Mouse (Mus musculus): ENCODE data around the gene Rab38. TPM values are rescaled to one million over a fixed set of nuclear protein-coding genes. Genes with fewer than 3 reads are reported as not detected.

Rab38 gene
- polyA plus RNA-seq, 1 experiment from 2014 or later = 59.1 TPM

- no peaks in the 10 kb centered on the region for H3K27me3 ChIP-seq
- no peak overlapping the region for H3K27ac ChIP-seq
- H3K4me2 ChIP-seq = no peak overlapping the region
- no peaks in the 10 kb centered on the region for H3K9me3 ChIP-seq
- H3K4me3 ChIP-seq = no peak overlapping the region
- no peaks in the 10 kb centered on the region for H3K4me1 ChIP-seq
- ATAC-seq (ENCODE audit: insufficient number of reproducible peaks, low FRiP score, low TSS enrichment, low read depth) = no peak
- no peak overlapping the region for H3K9ac ChIP-seq
- H3K36me3 ChIP-seq = no peaks in the 10 kb centered on the region
These were observed 106.1 kb downstream of the Rab38 start for GRCm38 (mm10) chr7:88536127-88536531.

GRCm38 (mm10) chr7:88536743-88537142 is 106.7 kb downstream of the Rab38 start:
- 56% methylated on average over 3 of the region's 3 CpGs for WGBS
- Histone ChIP-seq H3K27me3 (no peaks in the 10 kb centered on the region), H3K9me3 (no peaks in the 10 kb centered on the region), H3K4me1 (no peaks in the 10 kb centered on the region), H3K27ac (no peak overlapping the region), H3K4me2 (no peak overlapping the region), H3K4me3 (no peak overlapping the region), H3K9ac (no peak overlapping the region), H3K36me3 (no peaks in the 10 kb centered on the region)
- no peak for ATAC-seq (ENCODE audit: insufficient number of reproducible peaks, low FRiP score, low TSS enrichment, low read depth)

Other genes with a start within 250 kb of the Rab38 start
- 87.8 and 92.8 TPM in 2 replicates for gene Ctsc, start 152.2 kb upstream of the Rab38 start, polyA plus RNA-seq (2015; fragmentation: Nextera tagmentation; extraction: Ambion mirVana)

Data from limb, embryonic 15.5 days (tissue).